Mouse (Mus musculus) gastrocnemius, adult 18-20 months (tissue): ENCODE data around the gene Ccdc127. TPM values are rescaled to one million over a fixed set of nuclear protein-coding genes. Genes with fewer than 3 reads are reported as not detected.

Experiments used
- DNase-seq: peaks from one replicate; pipeline ENCODE4 v3.0.0; 2021; ENCODE audit warnings: low spot score
- microRNA-seq: library from miRNA; unstranded; fragments of <30 nt; microRNA quantifications from one replicate; pipeline ENCODE4 v1.2.0, GENCODE M21; 2021
- total RNA-seq, 2 experiments: library from RNA; stranded (reverse); gene quantifications; 2 replicates each; pipeline ENCODE4 v1.2.3; 2021

Ccdc127 gene
- total RNA-seq, 2 experiments from 2014 or later, result 58.3 to 62.3 TPM

DNA sequence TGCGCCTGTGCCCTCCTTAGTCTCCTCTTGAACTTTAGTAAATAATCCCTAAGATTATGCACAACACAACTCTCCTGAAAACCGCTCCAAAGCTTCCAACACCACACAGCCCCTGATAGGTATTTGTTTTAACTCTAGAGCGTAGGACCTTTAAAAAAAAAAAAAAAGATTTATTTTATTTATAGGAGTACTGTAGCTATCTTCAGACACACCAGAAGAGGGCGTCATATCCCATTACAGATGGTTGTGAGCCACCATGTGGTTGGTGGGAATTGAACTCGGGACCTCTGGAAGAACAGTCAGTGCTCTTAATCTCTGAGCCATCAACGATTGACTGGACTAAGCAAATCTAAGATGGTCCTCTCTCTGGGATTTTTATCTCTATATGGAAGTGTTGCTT lies 39.6 kb downstream of the Ccdc127 start:
- no peak for DNase-seq

DNA sequence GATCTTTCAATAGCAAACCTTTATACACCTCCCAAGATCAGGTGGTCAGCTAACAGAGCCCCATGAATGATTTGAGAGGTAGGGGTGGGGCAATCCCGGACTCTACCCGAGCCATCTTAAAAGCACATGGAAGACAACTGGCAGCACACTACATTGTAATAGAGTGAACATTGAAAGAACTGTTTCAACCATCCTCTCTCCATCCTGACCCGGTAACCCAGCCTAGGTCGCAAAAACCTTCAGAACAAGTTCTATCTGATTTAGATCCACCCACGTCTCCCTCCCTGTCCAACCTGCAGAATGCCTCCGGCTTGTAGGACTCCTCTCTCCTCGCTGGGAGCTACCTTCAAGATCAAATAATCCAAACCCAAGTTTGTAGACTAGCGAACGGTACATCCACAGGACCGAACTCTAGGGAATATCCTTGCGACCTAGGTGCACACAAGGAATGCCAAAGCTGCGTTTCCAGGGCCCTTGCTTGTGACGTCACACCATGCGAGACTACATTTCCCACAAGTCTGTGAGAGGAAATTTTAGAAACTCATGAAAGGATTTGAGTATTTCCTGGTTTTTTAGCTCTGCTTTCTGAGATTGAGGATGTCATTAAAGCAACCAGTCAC lies 40.4 kb downstream of the Ccdc127 start, which contains the start of gene Zfp72:
Gene Zfp72, minus strand, starts transcription at position 466 of the 620 bp plus-strand sequence.
- DNase-seq, result peak; percentile 78

DNA sequence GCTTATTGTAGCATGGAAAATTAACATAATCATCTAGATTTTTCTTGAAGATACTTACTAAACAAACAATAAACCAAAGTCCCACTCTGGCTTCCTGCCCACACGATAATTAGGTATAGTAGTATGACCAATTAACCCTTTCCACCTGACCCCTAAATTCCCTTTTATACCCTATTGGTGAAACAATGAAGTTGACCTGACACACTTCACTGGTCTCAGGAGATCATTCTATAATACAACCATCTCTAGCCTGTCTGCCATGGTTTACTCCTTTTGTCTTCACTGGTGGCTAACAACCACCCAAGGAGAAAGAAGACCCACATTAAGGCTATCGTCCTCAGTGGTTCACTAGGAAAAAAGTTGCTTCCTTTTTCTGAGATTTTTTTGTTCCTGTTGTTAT lies 41.0 kb downstream of the Ccdc127 start:
- DNase-seq, result no peak

- no peak for DNase-seq
Measured at GRCm38 (mm10) chr13:74399298-74399839, 49.3 kb downstream of the Ccdc127 start, which contains the start of gene Ftl1-ps1. Gene Ftl1-ps1, plus strand, starts transcription at chr13:74399694.

Small RNA genes lying within 50 kb of the gene (microRNA-seq; reads per million reads assigned to microRNA genes)
- gene Mir692-3, result not detected

Other genes with a start within 250 kb of the Ccdc127 start
- gene Slc9a3, start 228.9 kb upstream of the Ccdc127 start, total RNA-seq, result under 1 TPM; 0.17 to 0.30 TPM
- 10 to 100 TPM; 31.3 to 34.7 TPM for gene Exoc3, start 141.6 kb upstream of the Ccdc127 start, total RNA-seq
- not detected for gene Ahrr, start 58.0 kb upstream of the Ccdc127 start, total RNA-seq
- 10 to 100 TPM; 16.2 to 19.0 TPM for gene Pdcd6, start 32.7 kb upstream of the Ccdc127 start, total RNA-seq
- 100 to 1,000 TPM; 591 to 682 TPM for gene Sdha, start within 50 bp of the Ccdc127 start, total RNA-seq
- 100 to 1,000 TPM in 1 of 2 experiments, 10 to 100 TPM in 1; 91.7 to 101 TPM for gene Lrrc14b, start 13.7 kb downstream of the Ccdc127 start, total RNA-seq
- 1 to 10 TPM; 2.8 to 3.6 TPM for gene Zfp72, start 40.5 kb downstream of the Ccdc127 start, total RNA-seq
- 100 to 1,000 TPM; 187 to 254 TPM for gene Ftl1-ps1, start 49.4 kb downstream of the Ccdc127 start, total RNA-seq
- 1 to 10 TPM; 6.5 to 6.6 TPM for gene Zfp825, start 143.7 kb downstream of the Ccdc127 start, total RNA-seq